Mouse (Mus musculus): ENCODE data around the gene Bsnd. TPM values are rescaled to one million over a fixed set of nuclear protein-coding genes. Genes with fewer than 3 reads are reported as not detected.
A peak's percentile ranks its signal among the peaks of the same experiment; 100 is the strongest.

Bsnd gene
- total and polyA plus RNA-seq, 3 experiments = 0.59 to 3.0 (median 1.8) TPM

DNA sequence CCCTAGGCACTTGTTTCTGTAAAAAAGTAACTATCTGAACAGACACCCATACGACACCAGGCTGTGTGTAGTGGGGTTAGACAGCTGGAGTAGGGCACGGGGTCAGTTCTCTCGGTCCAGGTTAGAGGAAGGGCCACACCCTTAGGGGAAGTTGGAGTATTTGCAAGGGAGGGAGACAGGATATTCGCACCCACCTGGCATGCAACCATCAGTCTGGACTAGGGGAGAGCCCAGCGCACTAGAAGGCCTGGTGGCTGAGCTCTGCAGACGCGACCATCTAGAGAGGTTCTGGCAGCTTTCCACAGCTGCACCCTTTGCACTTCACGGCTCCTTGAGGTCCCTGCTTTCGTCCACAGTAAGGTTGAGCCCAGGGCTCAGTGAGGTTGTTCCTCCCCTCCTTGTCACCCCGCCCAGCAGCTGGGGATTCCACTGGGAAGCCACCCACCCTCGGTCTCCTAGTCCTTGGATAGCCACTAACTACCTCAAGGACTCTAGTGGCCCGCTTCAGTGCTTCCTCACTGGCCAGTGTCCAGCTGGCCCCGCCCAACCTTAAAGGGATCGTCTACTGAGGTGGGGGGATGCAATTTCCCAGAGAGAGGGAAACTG lies 13.5 kb upstream of the Bsnd start:
- no peak overlapping the region for H3K9ac ChIP-seq (ENCODE audit: insufficient read depth, low read depth)
- H3K36me3 ChIP-seq (replicated peaks in 1 of 2; ENCODE audit: control insufficient read depth in 1 of 2, insufficient read depth in 1 of 2, low read length in 1 of 2) = no peaks in the 10 kb centered on the region
- H3K4me3 ChIP-seq (replicated peaks in 1 of 3; ENCODE audit: low read depth in 2 of 3, low read length in 2 of 3, poor library complexity in 1 of 3) = no peak overlapping the region
- DNase-seq (ENCODE audit: extremely low read depth) = no peak
- no peak overlapping the region for H3K4me2 ChIP-seq (ENCODE audit: insufficient read depth, low read depth, poor library complexity, severe bottlenecking)
- TF ChIP-seq MAX (IDR thresholded peaks at IDR 0.05; ENCODE audit: low read length) (no peak), KAT2A (IDR thresholded peaks at IDR 0.05; ENCODE audit: insufficient replicate concordance, low read length) (no peak), NELFE (IDR thresholded peaks at IDR 0.05; ENCODE audit: low read depth, low read length) (no peak), HCFC1 (IDR thresholded peaks at IDR 0.05; ENCODE audit: low read depth, low read length) (no peak), EP300 (IDR thresholded peaks at IDR 0.05; ENCODE audit: low read length) (no peak), TBP (conservative IDR thresholded peaks at IDR 0.05; ENCODE audit: low read depth, low read length) (no peak), MYC (IDR thresholded peaks at IDR 0.05; ENCODE audit: low read depth, low read length) (no peak), GABPA (IDR thresholded peaks at IDR 0.05; ENCODE audit: insufficient replicate concordance, low read depth, low read length) (no peak), POLR2A (IDR thresholded peaks at IDR 0.05; ENCODE audit: low read depth, low read length) (no peak), CHD2 (IDR thresholded peaks at IDR 0.05; ENCODE audit: low read length) (no peak), JUND (conservative IDR thresholded peaks at IDR 0.05; ENCODE audit: low read depth, low read length) (no peak)
- no peak overlapping the region for H3K27ac ChIP-seq (ENCODE audit: insufficient read depth, low read depth)
- H3K4me1 ChIP-seq (ENCODE audit: control insufficient read depth in 1 of 2, insufficient read depth in 2 of 2) = 0 out of 4 replicates have a peak, but pooled peaks cover 0 to 3% of the 10 kb centered on the region in 2 experiments
- H3K9me3 ChIP-seq (replicated peaks; ENCODE audit: low read length) = peaks cover 10% of the 10 kb centered on the region
- in situ Hi-C loops (cut with MboI; ENCODE audit: low pct_ligation_motif_present, low pct_unique_long_range_greater_than_20kb, low sequenced_read_pairs) (no loop called here), dilution Hi-C loops (cut with MboI; ENCODE audit: extremely low pct_ligation_motif_present, extremely low pct_unique_long_range_greater_than_20kb, low sequenced_read_pairs) (no loop called here)
- peaks cover 49% of the 10 kb centered on the region for H3K27me3 ChIP-seq (replicated peaks)
- H3K79me2 ChIP-seq (replicated peaks; ENCODE audit: control insufficient read depth, extremely low read depth, insufficient read depth, poor library complexity, severe bottlenecking) = no peaks in the 10 kb centered on the region

- no peak overlapping the region for H3K27ac ChIP-seq (ENCODE audit: insufficient read depth, low read depth)
- TF ChIP-seq CHD2 (IDR thresholded peaks at IDR 0.05; ENCODE audit: low read length) (no peak), CTCF (conservative IDR thresholded peaks at IDR 0.05 in 1 of 2, IDR thresholded peaks at IDR 0.05 in 1 of 2; ENCODE audit: low read depth in 2 of 2, low read length in 2 of 2) (peak in 1 of 2 experiments; percentile 9; a peak in 2 of 4 replicates), NRF1 (IDR thresholded peaks at IDR 0.05; ENCODE audit: low read depth, low read length) (no peak), TBP (conservative IDR thresholded peaks at IDR 0.05; ENCODE audit: low read depth, low read length) (no peak)
- no peak for DNase-seq (ENCODE audit: extremely low read depth)
- H3K9me3 ChIP-seq (replicated peaks; ENCODE audit: low read length) = peaks cover 10% of the 10 kb centered on the region
- H3K4me2 ChIP-seq (ENCODE audit: insufficient read depth, low read depth, poor library complexity, severe bottlenecking) = no peak overlapping the region
- in situ Hi-C loops (cut with MboI; ENCODE audit: low pct_ligation_motif_present, low pct_unique_long_range_greater_than_20kb, low sequenced_read_pairs) (no loop called here), dilution Hi-C loops (cut with MboI; ENCODE audit: extremely low pct_ligation_motif_present, extremely low pct_unique_long_range_greater_than_20kb, low sequenced_read_pairs) (no loop called here)
- no peaks in the 10 kb centered on the region for H3K79me2 ChIP-seq (replicated peaks; ENCODE audit: control insufficient read depth, extremely low read depth, insufficient read depth, poor library complexity, severe bottlenecking)
- no peak overlapping the region for H3K9ac ChIP-seq (ENCODE audit: insufficient read depth, low read depth)
- H3K4me3 ChIP-seq (replicated peaks in 1 of 3; ENCODE audit: low read depth in 2 of 3, low read length in 2 of 3, poor library complexity in 1 of 3) = no peak overlapping the region
- H3K4me1 ChIP-seq (ENCODE audit: control insufficient read depth in 1 of 2, insufficient read depth in 2 of 2) = peaks cover 3 to 15% of the 10 kb centered on the region in 2 experiments; a peak in 2 of 4 replicates
- no peaks in the 10 kb centered on the region for H3K36me3 ChIP-seq (replicated peaks in 1 of 2; ENCODE audit: control insufficient read depth in 1 of 2, insufficient read depth in 1 of 2, low read length in 1 of 2)
- peaks cover 55% of the 10 kb centered on the region for H3K27me3 ChIP-seq (replicated peaks)
Observed at GRCm38 (mm10) chr4:106503578-106503977, 11.5 kb upstream of the Bsnd start.

GRCm38 (mm10) chr4:106500066-106500465 lies 8.0 kb upstream of the Bsnd start:
- Histone ChIP-seq H3K27ac (ENCODE audit: insufficient read depth, low read depth) (no peak overlapping the region), H3K4me1 (ENCODE audit: control insufficient read depth in 1 of 2, insufficient read depth in 2 of 2) (peaks cover 0 to 22% of the 10 kb centered on the region in 2 experiments; a peak in 2 of 4 replicates), H3K9ac (ENCODE audit: insufficient read depth, low read depth) (no peak overlapping the region), H3K4me2 (ENCODE audit: insufficient read depth, low read depth, poor library complexity, severe bottlenecking) (no peak overlapping the region), H3K4me3 (replicated peaks in 1 of 3; ENCODE audit: low read depth in 2 of 3, low read length in 2 of 3, poor library complexity in 1 of 3) (no peak overlapping the region), H3K79me2 (replicated peaks; ENCODE audit: control insufficient read depth, extremely low read depth, insufficient read depth, poor library complexity, severe bottlenecking) (no peaks in the 10 kb centered on the region), H3K9me3 (replicated peaks; ENCODE audit: low read length) (peaks cover 10% of the 10 kb centered on the region), H3K36me3 (replicated peaks in 1 of 2; ENCODE audit: control insufficient read depth in 1 of 2, insufficient read depth in 1 of 2, low read length in 1 of 2) (no peaks in the 10 kb centered on the region), H3K27me3 (replicated peaks) (peaks cover 53% of the 10 kb centered on the region)
- DNase-seq (ENCODE audit: extremely low read depth) = no peak
- TF ChIP-seq MYC (IDR thresholded peaks at IDR 0.05; ENCODE audit: low read depth, low read length) (no peak), POLR2A (IDR thresholded peaks at IDR 0.05; ENCODE audit: low read depth, low read length) (no peak), MAX (IDR thresholded peaks at IDR 0.05; ENCODE audit: low read length) (no peak), EP300 (IDR thresholded peaks at IDR 0.05; ENCODE audit: low read length) (no peak), JUN (IDR thresholded peaks at IDR 0.05; ENCODE audit: insufficient read depth, low read depth, low read length) (no peak), ELF1 (IDR thresholded peaks at IDR 0.05; ENCODE audit: low read depth, low read length) (no peak), GABPA (IDR thresholded peaks at IDR 0.05; ENCODE audit: insufficient replicate concordance, low read depth, low read length) (no peak), MAFK (IDR thresholded peaks at IDR 0.05; ENCODE audit: insufficient replicate concordance, low read length) (no peak), TBP (conservative IDR thresholded peaks at IDR 0.05; ENCODE audit: low read depth, low read length) (no peak), CTCF (conservative IDR thresholded peaks at IDR 0.05 in 1 of 2, IDR thresholded peaks at IDR 0.05 in 1 of 2; ENCODE audit: low read depth in 2 of 2, low read length in 2 of 2) (no peak), MAZ (IDR thresholded peaks at IDR 0.05; ENCODE audit: low read depth, low read length) (no peak), HCFC1 (IDR thresholded peaks at IDR 0.05; ENCODE audit: low read depth, low read length) (no peak), ZNF384 (IDR thresholded peaks at IDR 0.05; ENCODE audit: low read depth, low read length) (no peak), MEF2A (IDR thresholded peaks at IDR 0.05; ENCODE audit: borderline replicate concordance, low read depth, low read length) (no peak), IRF4 (IDR thresholded peaks at IDR 0.05; ENCODE audit: low read depth, low read length) (no peak), USF1 (IDR thresholded peaks at IDR 0.05; ENCODE audit: low read depth, low read length) (no peak), CHD1 (IDR thresholded peaks at IDR 0.05; ENCODE audit: low read depth, low read length) (no peak), E2F4 (IDR thresholded peaks at IDR 0.05; ENCODE audit: insufficient replicate concordance, low read depth, low read length) (no peak)
- dilution Hi-C loops (cut with MboI; ENCODE audit: extremely low pct_ligation_motif_present, extremely low pct_unique_long_range_greater_than_20kb, low sequenced_read_pairs) (no loop called here), in situ Hi-C loops (cut with MboI; ENCODE audit: low pct_ligation_motif_present, low pct_unique_long_range_greater_than_20kb, low sequenced_read_pairs) (no loop called here)

Measured in CH12.LX (cell line).